Mouse (Mus musculus): ENCODE measurements at regions not wholly inside any gene's neighbourhood (a gene's known extent, or its start where the extent isn't known, plus 50 kb on each side); places are given as distances from the start of the nearest gene placed in this dataset.

GRCm38 (mm10) chr1:151078909-151079522 lies 85.8 kb upstream of the Hmcn1 start:
- no peak overlapping the region for H3K9ac ChIP-seq
- ATAC-seq (ENCODE audit: borderline replicate concordance, extremely low read depth, low FRiP score, low TSS enrichment) = no peak
- no peak overlapping the region for H3K27ac ChIP-seq
- 25% methylated on average over 16 of the region's 16 CpGs for WGBS
- H3K4me2 ChIP-seq = no peak overlapping the region
- no peaks in the 10 kb centered on the region for H3K36me3 ChIP-seq
- H3K4me1 ChIP-seq = 0 out of 2 replicates have a peak, but pooled peaks cover 3% of the 10 kb centered on the region
- no peaks in the 10 kb centered on the region for H3K27me3 ChIP-seq
- H3K9me3 ChIP-seq = no peaks in the 10 kb centered on the region
- H3K4me3 ChIP-seq = no peak overlapping the region

GRCm38 (mm10) chr1:151079614-151080360 lies 86.6 kb upstream of the Hmcn1 start:
- H3K9ac ChIP-seq = no peak overlapping the region
- no peak for ATAC-seq (ENCODE audit: borderline replicate concordance, extremely low read depth, low FRiP score, low TSS enrichment)
- 64% methylated on average over 15 of the region's 15 CpGs for WGBS

GRCm38 (mm10) chr1:151080510-151080980 lies 87.3 kb upstream of the Hmcn1 start:
- Histone ChIP-seq H3K4me3 (no peak overlapping the region), H3K27me3 (no peaks in the 10 kb centered on the region), H3K9ac (no peak overlapping the region), H3K36me3 (no peaks in the 10 kb centered on the region), H3K9me3 (no peaks in the 10 kb centered on the region), H3K4me2 (no peak overlapping the region; the same call in 1 of the 2 replicates), H3K27ac (no peak overlapping the region), H3K4me1 (0 out of 2 replicates have a peak, but pooled peaks cover 3% of the 10 kb centered on the region)
- WGBS = 63% methylated on average over 9 of the region's 9 CpGs
- ATAC-seq (ENCODE audit: borderline replicate concordance, extremely low read depth, low FRiP score, low TSS enrichment) = no peak

More at GRCm38 (mm10) chr1:151079614-151080360, 86.6 kb upstream of the Hmcn1 start:
- Histone ChIP-seq H3K27me3 (no peaks in the 10 kb centered on the region), H3K27ac (no peak overlapping the region), H3K4me2 (no peak overlapping the region), H3K36me3 (no peaks in the 10 kb centered on the region), H3K4me3 (no peak overlapping the region), H3K4me1 (0 out of 2 replicates have a peak, but pooled peaks cover 3% of the 10 kb centered on the region), H3K9me3 (no peaks in the 10 kb centered on the region)

GRCm38 (mm10) chr1:151082510-151083033 lies 89.3 kb upstream of the Hmcn1 start:
- Histone ChIP-seq H3K36me3 (no peaks in the 10 kb centered on the region), H3K9me3 (no peaks in the 10 kb centered on the region), H3K4me1 (0 out of 2 replicates have a peak, but pooled peaks cover 3% of the 10 kb centered on the region), H3K4me2 (no peak overlapping the region), H3K27me3 (no peaks in the 10 kb centered on the region), H3K27ac (no peak overlapping the region), H3K4me3 (no peak overlapping the region), H3K9ac (no peak overlapping the region)
- WGBS = 84% methylated on average over 5 of the region's 5 CpGs
- ATAC-seq (ENCODE audit: borderline replicate concordance, extremely low read depth, low FRiP score, low TSS enrichment) = no peak

DNA sequence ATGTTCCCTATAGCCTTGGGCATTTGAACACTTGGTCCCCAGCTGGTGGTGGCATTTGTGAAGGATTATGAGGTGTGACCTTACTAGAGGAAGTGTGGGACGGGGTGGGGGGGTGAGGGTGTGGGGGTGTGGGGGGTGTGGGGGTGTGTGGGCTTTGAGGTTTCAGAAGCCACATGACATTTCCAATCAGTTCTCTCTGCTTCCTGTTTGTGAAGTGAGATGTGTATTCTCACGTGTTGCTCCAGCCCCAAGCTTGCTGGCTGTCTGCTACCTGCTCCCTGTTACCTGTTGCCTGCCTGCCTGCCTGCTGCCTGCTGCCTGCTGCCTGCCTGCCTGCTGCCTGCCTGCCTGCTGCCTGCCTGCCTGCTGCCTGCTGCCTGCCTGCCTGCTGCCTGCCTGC lies 90.6 kb upstream of the Hmcn1 start:
- H3K4me2 ChIP-seq = no peak overlapping the region
- no peaks in the 10 kb centered on the region for H3K36me3 ChIP-seq
- no peaks in the 10 kb centered on the region for H3K27me3 ChIP-seq
- no peak overlapping the region for H3K27ac ChIP-seq
- no peaks in the 10 kb centered on the region for H3K9me3 ChIP-seq
- H3K4me1 ChIP-seq = 0 out of 2 replicates have a peak, but pooled peaks cover 3% of the 10 kb centered on the region
- H3K9ac ChIP-seq = no peak overlapping the region
- no peak for ATAC-seq (ENCODE audit: borderline replicate concordance, extremely low read depth, low FRiP score, low TSS enrichment)
- no peak overlapping the region for H3K4me3 ChIP-seq
- WGBS = 59% methylated on average over 2 of the region's 2 CpGs

GRCm38 (mm10) chr1:151086111-151086859 lies 93.0 kb upstream of the Hmcn1 start:
- no peaks in the 10 kb centered on the region for H3K27me3 ChIP-seq
- no peak overlapping the region for H3K27ac ChIP-seq
- no peaks in the 10 kb centered on the region for H3K9me3 ChIP-seq
- 77% methylated on average over 22 of the region's 22 CpGs for WGBS
- no peak overlapping the region for H3K9ac ChIP-seq
- no peaks in the 10 kb centered on the region for H3K4me1 ChIP-seq
- H3K36me3 ChIP-seq = no peaks in the 10 kb centered on the region
- no peak overlapping the region for H3K4me3 ChIP-seq
- ATAC-seq (ENCODE audit: borderline replicate concordance, extremely low read depth, low FRiP score, low TSS enrichment) = no peak
- H3K4me2 ChIP-seq = no peak overlapping the region

DNA sequence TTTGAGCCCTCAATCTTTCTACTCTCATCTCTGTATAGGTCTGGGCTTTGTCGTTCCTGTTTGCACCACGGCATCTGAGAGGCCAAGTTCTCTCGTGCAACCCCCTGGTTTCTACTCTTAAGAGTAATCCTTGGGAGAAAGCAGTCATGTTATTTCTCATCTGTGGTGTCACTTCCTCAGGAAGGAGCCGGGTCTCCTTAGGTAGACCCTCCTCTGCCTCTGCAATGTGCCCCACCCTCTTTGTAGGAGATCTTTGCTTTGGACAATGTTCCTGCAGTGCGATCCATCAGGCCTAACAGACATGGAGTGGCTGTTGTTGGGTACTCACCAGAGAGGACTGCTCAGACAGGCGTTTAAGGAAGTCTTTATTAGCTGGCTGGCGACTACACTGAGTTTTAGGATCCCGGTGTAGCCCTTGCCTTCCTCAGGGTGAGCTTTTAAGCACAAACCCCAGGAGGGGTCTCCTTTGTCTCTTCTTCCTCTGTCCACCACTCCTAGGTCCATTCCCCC lies 94.0 kb upstream of the Hmcn1 start:
- Histone ChIP-seq H3K9ac (no peak overlapping the region), H3K4me1 (no peaks in the 10 kb centered on the region), H3K27ac (no peak overlapping the region), H3K36me3 (no peaks in the 10 kb centered on the region), H3K27me3 (no peaks in the 10 kb centered on the region), H3K4me3 (no peak overlapping the region), H3K9me3 (no peaks in the 10 kb centered on the region), H3K4me2 (no peak overlapping the region)
- no peak for ATAC-seq (ENCODE audit: borderline replicate concordance, extremely low read depth, low FRiP score, low TSS enrichment)
- WGBS = 67% methylated on average over 8 of the region's 8 CpGs

DNA sequence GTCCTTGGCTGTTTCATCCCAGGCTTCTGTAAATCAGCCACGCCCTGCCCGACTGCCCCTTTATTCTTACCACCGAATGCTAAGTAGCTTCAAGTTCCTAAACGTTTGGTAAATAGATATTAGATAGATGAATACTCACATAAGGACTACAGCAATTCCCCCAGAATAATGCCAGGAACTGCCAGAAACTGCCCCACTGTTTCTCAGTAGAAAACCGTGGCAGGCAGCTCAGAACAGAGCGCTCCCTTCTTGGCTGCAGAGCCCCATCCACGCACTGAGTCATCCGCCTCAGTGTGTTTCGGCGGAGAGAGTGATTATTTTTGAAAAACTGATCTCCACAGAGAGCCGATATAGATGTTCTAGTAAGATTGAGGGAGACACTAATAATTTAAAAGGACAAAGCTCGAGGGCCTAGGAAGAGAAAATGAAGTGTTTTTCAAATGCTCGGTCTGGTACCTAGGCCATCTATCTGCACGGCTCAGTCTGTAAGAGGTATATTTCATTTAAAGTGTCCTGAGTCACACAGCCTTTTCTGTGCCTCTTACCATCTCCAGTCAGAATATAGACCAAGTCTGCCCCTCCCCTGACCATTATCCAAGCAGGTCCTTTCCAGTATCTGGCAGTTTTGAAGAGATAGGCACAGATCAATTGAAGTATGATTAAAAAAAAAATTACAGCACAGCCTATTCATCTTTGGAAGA lies 94.4 kb upstream of the Gm47985 start:
- H3K4me2 ChIP-seq = no peak overlapping the region
- H3K9me3 ChIP-seq = no peaks in the 10 kb centered on the region
- H3K27me3 ChIP-seq = no peaks in the 10 kb centered on the region
- no peak overlapping the region for H3K27ac ChIP-seq
- H3K36me3 ChIP-seq = no peaks in the 10 kb centered on the region
- H3K4me1 ChIP-seq = no peaks in the 10 kb centered on the region
- no peak overlapping the region for H3K9ac ChIP-seq
- WGBS = 69% methylated on average over 14 of the region's 14 CpGs
- H3K4me3 ChIP-seq = no peak overlapping the region
- ATAC-seq (ENCODE audit: borderline replicate concordance, extremely low read depth, low FRiP score, low TSS enrichment) = no peak

GRCm38 (mm10) chr1:151088535-151089125 lies 93.7 kb upstream of the Gm47985 start:
- no peaks in the 10 kb centered on the region for H3K4me1 ChIP-seq
- no peak overlapping the region for H3K4me2 ChIP-seq
- 78% methylated on average over 11 of the region's 11 CpGs for WGBS
- no peak overlapping the region for H3K4me3 ChIP-seq
- H3K27me3 ChIP-seq = no peaks in the 10 kb centered on the region
- no peak overlapping the region for H3K9ac ChIP-seq
- H3K9me3 ChIP-seq = no peaks in the 10 kb centered on the region
- no peak overlapping the region for H3K27ac ChIP-seq
- no peaks in the 10 kb centered on the region for H3K36me3 ChIP-seq
- no peak for ATAC-seq (ENCODE audit: borderline replicate concordance, extremely low read depth, low FRiP score, low TSS enrichment)

- H3K4me2 ChIP-seq = no peak overlapping the region
- H3K9ac ChIP-seq = no peak overlapping the region
- WGBS = 61% methylated on average over 4 of the region's 4 CpGs
- H3K27me3 ChIP-seq = no peaks in the 10 kb centered on the region
- H3K9me3 ChIP-seq = no peaks in the 10 kb centered on the region
- ATAC-seq (ENCODE audit: borderline replicate concordance, extremely low read depth, low FRiP score, low TSS enrichment) = no peak
- no peaks in the 10 kb centered on the region for H3K36me3 ChIP-seq
- H3K4me1 ChIP-seq = peaks cover 3% of the 10 kb centered on the region; the same call in 1 of the 2 replicates
- H3K4me3 ChIP-seq = no peak overlapping the region
- no peak overlapping the region for H3K27ac ChIP-seq
Observed at GRCm38 (mm10) chr1:151092035-151092434, 90.3 kb upstream of the Gm47985 start.
